Mouse (Mus musculus) T-helper 1 cell (primary cell): ENCODE results near the gene L3mbtl1.

Experiments
- in situ Hi-C: fragments of 300-600 bp; cut with MboI, MseI; formaldehyde crosslinking; loops from one replicate; pipeline ENCODE4 v1.15.1; 2025; ENCODE audit warnings: high pct_unique_total_duplicates

Gene L3mbtl1

GRCm38 (mm10) chr2:162943931-162944330 is 659 bp downstream of the L3mbtl1 start:
- in situ Hi-C loops: no loop called here

- in situ Hi-C loops: no loop called here
These were observed 3.7 kb downstream of the L3mbtl1 start for GRCm38 (mm10) chr2:162946964-162947363.

DNA sequence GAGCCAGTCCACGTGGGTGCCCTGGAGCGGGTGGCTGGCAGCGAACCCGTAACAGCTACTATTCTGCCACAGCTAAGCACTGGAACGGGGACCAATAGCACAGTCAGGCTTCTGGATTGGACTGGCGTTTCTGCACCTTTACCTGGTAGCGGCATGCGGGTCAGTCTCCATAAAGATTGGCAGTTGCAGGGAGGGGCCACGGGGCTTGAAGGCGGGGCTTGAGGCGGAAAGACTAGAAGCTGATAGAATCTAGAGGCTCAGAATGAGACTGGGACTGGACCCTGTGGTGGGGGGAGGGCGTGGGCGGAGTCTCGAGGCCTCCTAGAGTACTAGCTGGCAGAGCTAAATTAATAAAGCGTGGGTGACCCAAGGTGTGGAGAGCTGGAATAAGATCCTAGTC is 4.5 kb downstream of the L3mbtl1 start:
- in situ Hi-C loops: no loop called here

DNA sequence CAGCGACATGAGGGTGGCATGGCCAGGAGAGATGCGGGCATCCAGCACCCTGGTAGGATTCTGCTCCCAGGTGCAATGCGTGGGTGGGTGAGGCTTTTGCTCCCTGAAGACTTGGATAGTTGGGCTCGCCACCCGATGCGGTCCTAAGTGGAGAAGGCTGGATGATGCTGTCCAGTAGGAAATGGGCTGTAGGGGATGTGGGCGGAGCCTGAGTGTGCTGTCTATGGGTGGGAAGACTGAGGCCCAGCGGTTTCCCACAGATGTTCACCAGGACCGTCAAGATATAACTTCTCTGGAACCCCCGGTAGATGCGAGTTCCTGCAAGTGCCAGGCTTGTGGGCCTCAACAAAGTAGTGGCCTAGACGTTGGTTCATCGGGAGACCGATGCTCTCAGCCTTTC is 4.9 kb downstream of the L3mbtl1 start:
- in situ Hi-C loops: no loop called here

DNA sequence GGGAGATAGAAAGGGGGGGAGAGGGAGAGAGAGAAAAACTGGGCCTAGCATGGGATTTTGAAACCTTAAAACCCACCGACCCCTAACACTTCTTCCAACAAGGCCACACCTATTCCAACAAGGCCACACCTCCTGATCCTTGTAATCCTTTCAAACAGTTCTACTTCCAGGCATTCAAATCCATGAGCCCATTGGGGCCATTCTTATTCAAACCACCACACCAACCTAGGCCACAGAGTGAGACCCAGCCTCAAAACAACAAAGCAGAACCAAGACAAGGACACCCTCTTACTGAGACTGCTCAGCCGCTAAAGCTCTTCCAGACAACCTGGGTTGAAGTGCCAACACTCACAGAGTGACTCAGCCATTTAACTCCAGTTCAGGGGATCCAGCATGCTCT is 7.5 kb downstream of the L3mbtl1 start:
- in situ Hi-C loops: no loop called here

GRCm38 (mm10) chr2:162956843-162957242 is 13.6 kb downstream of the L3mbtl1 start:
- in situ Hi-C loops: no loop called here

- in situ Hi-C loops: no loop called here
These were observed 18.0 kb downstream of the L3mbtl1 start for GRCm38 (mm10) chr2:162961321-162961720.

DNA sequence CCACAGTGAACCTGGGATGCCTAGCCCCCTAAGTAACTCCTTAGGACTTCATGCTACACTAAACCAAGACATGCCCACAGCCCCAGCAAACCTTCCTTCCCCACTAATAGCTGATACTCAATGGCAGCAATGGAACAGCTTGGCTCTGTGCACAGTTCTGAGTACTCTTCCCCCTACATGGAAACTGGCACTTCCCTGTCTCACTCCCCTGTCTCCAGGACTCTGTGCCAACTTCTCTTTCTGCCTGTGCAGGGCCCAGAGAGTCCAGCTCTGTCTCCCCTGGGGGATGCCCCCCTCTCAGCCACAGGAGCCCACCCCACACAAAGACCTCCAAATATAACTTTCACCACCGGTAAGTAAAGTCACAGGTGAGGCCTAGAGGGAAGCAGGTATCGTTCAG is 23.5 kb downstream of the L3mbtl1 start:
- in situ Hi-C loops: no loop called here

GRCm38 (mm10) chr2:162968357-162968756 is 25.1 kb downstream of the L3mbtl1 start:
- in situ Hi-C loops: no loop called here

DNA sequence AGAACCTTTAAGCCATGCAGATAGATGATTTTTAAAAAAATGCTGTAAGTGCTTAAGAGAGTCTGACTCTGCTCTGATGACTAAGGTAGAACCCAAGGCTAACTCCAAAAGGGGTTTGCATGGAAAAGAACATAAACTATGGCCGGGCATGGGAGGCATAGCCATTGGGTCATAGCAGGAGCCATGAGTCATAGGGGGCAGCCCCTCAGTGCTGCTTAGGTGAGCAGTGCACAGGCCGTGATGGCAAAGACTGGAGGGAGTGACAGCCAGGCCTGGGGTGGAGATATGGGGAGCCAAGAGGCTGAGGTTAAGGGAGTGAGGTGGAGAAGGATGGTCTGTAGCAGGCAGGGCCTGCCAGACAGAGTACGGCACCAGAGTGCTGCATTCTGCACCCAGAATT is 25.8 kb downstream of the L3mbtl1 start:
- in situ Hi-C loops: no loop called here

GRCm38 (mm10) chr2:162970896-162971295 is 27.6 kb downstream of the L3mbtl1 start:
- in situ Hi-C loops: no loop called here

- in situ Hi-C loops: no loop called here
These were observed 29.5 kb downstream of the L3mbtl1 start for GRCm38 (mm10) chr2:162972752-162973151.

GRCm38 (mm10) chr2:162973206-162973605 is 29.9 kb downstream of the L3mbtl1 start:
- in situ Hi-C loops: no loop called here

DNA sequence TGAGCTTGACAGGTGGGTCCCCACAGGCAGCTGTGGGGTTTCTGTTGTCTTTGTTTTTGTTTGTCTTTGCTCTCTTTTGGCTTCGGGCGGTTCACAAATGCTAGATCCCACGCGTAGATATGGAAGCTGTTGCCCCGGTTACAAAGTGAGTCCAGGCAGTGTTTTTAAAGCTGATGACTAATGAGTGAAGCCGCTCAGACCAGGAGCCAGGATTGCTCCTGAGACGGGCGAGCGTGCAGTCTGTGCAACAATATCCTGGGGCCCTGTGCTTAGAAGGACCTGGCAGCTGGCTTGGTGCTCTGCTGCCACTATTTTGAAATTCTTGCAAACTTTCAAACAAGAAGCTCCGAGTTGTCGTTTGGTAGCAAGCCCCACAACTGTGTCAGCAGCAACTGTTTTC is 30.4 kb downstream of the L3mbtl1 start:
- in situ Hi-C loops: no loop called here

DNA sequence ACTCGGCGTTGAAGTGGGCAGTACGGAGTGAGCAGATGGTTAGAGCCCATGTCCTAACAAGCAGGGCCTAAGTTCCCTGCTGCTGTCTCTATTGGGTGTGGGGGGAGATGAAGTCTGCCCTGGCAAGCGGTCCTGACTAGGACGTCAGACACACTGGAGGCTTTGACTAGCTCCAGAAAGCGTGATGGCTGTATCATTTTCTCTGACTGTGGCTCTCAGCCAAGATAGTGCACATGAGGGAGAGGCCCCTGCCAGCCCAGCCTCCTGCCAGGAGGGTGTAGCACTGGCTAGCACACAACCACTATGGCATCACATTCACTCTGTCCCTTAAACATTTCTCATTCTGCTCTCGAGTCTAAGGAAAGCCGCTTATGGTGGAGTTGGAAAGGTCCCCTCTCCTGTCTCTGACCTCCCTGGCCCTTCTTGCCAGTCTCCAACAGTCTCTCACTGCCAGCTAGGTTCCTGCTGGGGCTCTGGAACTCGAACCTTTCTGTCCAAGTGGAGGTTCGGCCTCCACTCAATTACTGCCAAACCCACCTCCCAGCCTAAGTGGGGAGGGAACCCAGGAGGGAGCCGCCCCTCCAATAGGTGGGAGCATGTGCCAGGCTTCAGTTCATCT is 32.0 kb downstream of the L3mbtl1 start:
- in situ Hi-C loops: no loop called here

- in situ Hi-C loops: no loop called here
These were observed 32.7 kb downstream of the L3mbtl1 start for GRCm38 (mm10) chr2:162976001-162976400.

- in situ Hi-C loops: no loop called here
These were observed 41.1 kb downstream of the L3mbtl1 start for GRCm38 (mm10) chr2:162984381-162984780.

- in situ Hi-C loops: no loop called here
These were observed 42.7 kb downstream of the L3mbtl1 start for GRCm38 (mm10) chr2:162985923-162986322.

GRCm38 (mm10) chr2:162986764-162987163 is 43.5 kb downstream of the L3mbtl1 start:
- in situ Hi-C loops: no loop called here

DNA sequence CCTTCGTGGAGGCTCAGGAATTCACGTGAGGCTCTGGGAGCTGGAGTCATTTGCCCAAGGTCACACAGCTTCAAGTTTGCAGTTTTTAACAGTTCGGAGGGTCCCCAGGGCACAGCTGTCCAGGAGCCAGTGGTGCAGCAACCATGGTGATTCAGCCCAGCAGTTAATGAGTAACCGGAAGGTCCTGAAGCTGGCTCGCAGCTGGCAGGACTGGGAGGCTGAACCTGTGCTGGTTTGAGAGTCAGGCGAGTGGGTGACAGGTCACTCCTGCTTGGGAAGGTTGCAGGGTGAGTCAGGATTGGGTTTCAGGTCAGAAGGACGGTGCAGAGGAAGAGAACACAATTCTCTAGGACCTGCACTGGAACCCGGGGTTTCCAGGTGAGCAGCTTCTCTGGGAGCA is 43.9 kb downstream of the L3mbtl1 start, which contains the start of gene Sgk2:
Sgk2 (plus strand) TSS at position 113 of the 400 bp plus-strand sequence.
- in situ Hi-C loops: no loop called here

DNA sequence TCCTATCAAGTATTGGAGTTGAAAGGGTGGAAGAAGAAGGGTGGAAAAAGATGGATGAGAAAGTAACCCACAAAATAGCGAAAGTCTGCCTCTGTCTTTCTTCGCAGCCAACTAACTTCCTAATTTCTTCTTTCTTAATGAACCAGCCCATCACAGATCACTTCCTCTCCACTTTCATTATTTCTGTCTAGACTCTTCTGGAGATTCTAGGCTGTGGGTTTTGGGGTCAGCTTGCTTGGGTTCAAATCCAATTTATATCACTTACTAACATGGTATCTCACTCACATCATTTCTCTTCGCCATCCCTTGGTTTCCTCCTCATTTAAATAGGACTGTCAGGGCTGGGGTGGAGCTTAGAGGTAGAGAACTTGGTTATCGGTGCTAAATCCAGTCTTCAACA is 45.0 kb downstream of the L3mbtl1 start:
- in situ Hi-C loops: no loop called here

GRCm38 (mm10) chr2:162991394-162992083 is 48.3 kb downstream of the L3mbtl1 start:
- in situ Hi-C loops: no loop called here

DNA sequence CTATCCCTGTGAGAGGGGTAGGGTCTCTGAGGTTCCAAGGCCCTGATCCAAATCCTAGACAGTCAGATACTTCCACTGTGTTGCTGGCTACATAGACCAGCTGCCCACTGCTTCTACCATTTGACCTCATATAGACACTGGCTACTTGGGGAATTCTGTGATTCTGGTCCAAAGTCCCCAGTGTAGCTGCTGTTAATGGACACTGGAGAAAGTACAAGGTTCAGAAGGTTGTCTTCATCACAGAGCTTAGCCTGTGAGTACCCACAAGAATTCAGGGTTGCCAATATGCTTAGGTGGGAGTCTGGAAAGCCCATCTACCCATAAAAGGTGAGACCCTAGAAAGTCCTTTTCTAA is 48.8 kb downstream of the L3mbtl1 start:
- in situ Hi-C loops: no loop called here
